Mouse (Mus musculus): ENCODE results near the gene Rora. TPM values are rescaled to one million over a fixed set of nuclear protein-coding genes. Genes with fewer than 3 reads are reported as not detected.

Gene Rora
- polyA plus RNA-seq, 2 experiments: 4.5 to 10.1 TPM

GRCm38 (mm10) chr9:69430531-69430930, 776.9 kb downstream of the Rora start:
- Histone ChIP-seq H3K27me3 (ENCODE audit: control insufficient read depth, insufficient read depth, low read length) (no peaks in the 10 kb centered on the region), H3K36me3 (ENCODE audit: control insufficient read depth, insufficient read depth, low read length) (peaks cover 29% of the 10 kb centered on the region), H3K9me3 (ENCODE audit: control insufficient read depth, low read length) (no peaks in the 10 kb centered on the region), H3K4me3 (replicated peaks; ENCODE audit: low read length) (no peak overlapping the region), H3K9ac (ENCODE audit: low read depth, low read length, severe bottlenecking) (no peak overlapping the region), H3K4me2 (replicated peaks; ENCODE audit: low read depth, low read length, severe bottlenecking) (no peak overlapping the region), H3K27ac (replicated peaks; ENCODE audit: low read depth, low read length) (0 out of 2 replicates have a peak overlapping the region, but pooled peaks have one; percentile 33), H3K4me1 (ENCODE audit: control insufficient read depth, insufficient read depth, low read length) (peaks cover 10% of the 10 kb centered on the region; the same call in 1 of the 2 replicates)
- ATAC-seq (ENCODE audit: low FRiP score, low read depth): no peak
- TF ChIP-seq POLR2A (IDR thresholded peaks at IDR 0.05; ENCODE audit: borderline replicate concordance, extremely low read depth, insufficient read depth, insufficient read length): no peak
- WGBS: 89% methylated on average over 3 of the region's 3 CpGs
- DNase-seq (ENCODE audit: low spot score): no peak

GRCm38 (mm10) chr9:69431863-69432555, 778.4 kb downstream of the Rora start:
- no peak for TF ChIP-seq POLR2A (IDR thresholded peaks at IDR 0.05; ENCODE audit: borderline replicate concordance, extremely low read depth, insufficient read depth, insufficient read length)
- Histone ChIP-seq H3K4me1 (ENCODE audit: control insufficient read depth, insufficient read depth, low read length) (peaks cover 10% of the 10 kb centered on the region; the same call in 1 of the 2 replicates), H3K27ac (replicated peaks; ENCODE audit: low read depth, low read length) (peak overlapping the region; percentile 52), H3K9ac (ENCODE audit: low read depth, low read length, severe bottlenecking) (no peak overlapping the region), H3K4me2 (replicated peaks; ENCODE audit: low read depth, low read length, severe bottlenecking) (no peak overlapping the region), H3K36me3 (ENCODE audit: control insufficient read depth, insufficient read depth, low read length) (peaks cover 20% of the 10 kb centered on the region), H3K4me3 (replicated peaks; ENCODE audit: low read length) (no peak overlapping the region), H3K27me3 (ENCODE audit: control insufficient read depth, insufficient read depth, low read length) (no peaks in the 10 kb centered on the region), H3K9me3 (ENCODE audit: control insufficient read depth, low read length) (no peaks in the 10 kb centered on the region)
- peak; percentile 80 for ATAC-seq (ENCODE audit: low FRiP score, low read depth)
- peak; percentile 79 for DNase-seq (ENCODE audit: low spot score)
- 53% methylated on average over 6 of the region's 6 CpGs for WGBS

GRCm38 (mm10) chr9:69435194-69435593, 781.6 kb downstream of the Rora start:
- no peak for ATAC-seq (ENCODE audit: low FRiP score, low read depth)
- H3K9ac ChIP-seq (ENCODE audit: low read depth, low read length, severe bottlenecking): no peak overlapping the region
- H3K4me1 ChIP-seq (ENCODE audit: control insufficient read depth, insufficient read depth, low read length): peaks cover 10% of the 10 kb centered on the region; the same call in 1 of the 2 replicates
- no peak overlapping the region for H3K4me2 ChIP-seq (replicated peaks; ENCODE audit: low read depth, low read length, severe bottlenecking)
- H3K36me3 ChIP-seq (ENCODE audit: control insufficient read depth, insufficient read depth, low read length): peaks cover 8% of the 10 kb centered on the region; the same call in 1 of the 2 replicates
- H3K9me3 ChIP-seq (ENCODE audit: control insufficient read depth, low read length): no peaks in the 10 kb centered on the region
- H3K27me3 ChIP-seq (ENCODE audit: control insufficient read depth, insufficient read depth, low read length): no peaks in the 10 kb centered on the region
- DNase-seq (ENCODE audit: low spot score): no peak
- H3K27ac ChIP-seq (replicated peaks; ENCODE audit: low read depth, low read length): no peak overlapping the region
- 79% methylated on average over 10 of the region's 10 CpGs for whole genome bisulfite sequencing
- no peak for TF ChIP-seq POLR2A (IDR thresholded peaks at IDR 0.05; ENCODE audit: borderline replicate concordance, extremely low read depth, insufficient read depth, insufficient read length)
- H3K4me3 ChIP-seq (replicated peaks; ENCODE audit: low read length): no peak overlapping the region

GRCm38 (mm10) chr9:69435662-69436061, 782.1 kb downstream of the Rora start:
- no peak overlapping the region for H3K4me2 ChIP-seq (replicated peaks; ENCODE audit: low read depth, low read length, severe bottlenecking)
- peaks cover 7% of the 10 kb centered on the region; the same call in 1 of the 2 replicates for H3K36me3 ChIP-seq (ENCODE audit: control insufficient read depth, insufficient read depth, low read length)
- no peak overlapping the region for H3K9ac ChIP-seq (ENCODE audit: low read depth, low read length, severe bottlenecking)
- peaks cover 10% of the 10 kb centered on the region for H3K4me1 ChIP-seq (ENCODE audit: control insufficient read depth, insufficient read depth, low read length)
- no peak overlapping the region for H3K4me3 ChIP-seq (replicated peaks; ENCODE audit: low read length)
- no peak for ATAC-seq (ENCODE audit: low FRiP score, low read depth)
- no peak for TF ChIP-seq POLR2A (IDR thresholded peaks at IDR 0.05; ENCODE audit: borderline replicate concordance, extremely low read depth, insufficient read depth, insufficient read length)
- H3K27me3 ChIP-seq (ENCODE audit: control insufficient read depth, insufficient read depth, low read length): no peaks in the 10 kb centered on the region
- H3K9me3 ChIP-seq (ENCODE audit: control insufficient read depth, low read length): no peaks in the 10 kb centered on the region
- H3K27ac ChIP-seq (replicated peaks; ENCODE audit: low read depth, low read length): no peak overlapping the region
- DNase-seq (ENCODE audit: low spot score): no peak
